Mouse (Mus musculus): ENCODE data around the gene Postn.

Gene Postn

DNA sequence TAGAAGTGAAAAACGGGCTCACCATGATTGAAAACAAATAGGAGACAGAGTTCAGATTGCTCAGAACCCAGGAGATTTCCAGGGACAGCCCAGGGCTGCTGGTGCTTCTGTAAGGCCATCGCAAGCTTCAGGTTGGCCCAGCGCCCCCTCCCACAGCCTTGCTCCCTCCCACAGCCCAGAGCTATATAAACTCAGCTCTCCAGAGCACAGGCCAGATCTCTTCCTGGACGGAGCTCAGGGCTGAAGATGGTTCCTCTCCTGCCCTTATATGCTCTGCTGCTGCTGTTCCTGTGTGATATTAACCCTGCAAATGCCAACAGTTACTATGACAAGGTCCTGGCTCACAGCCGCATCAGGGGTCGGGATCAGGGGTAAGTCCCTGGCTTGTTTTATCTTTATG is at the start of gene Postn:
Gene Postn, plus strand, starts transcription at position 213 of the 400 bp plus-strand sequence.
- in situ Hi-C loops (cut with MboI): no loop called here

DNA sequence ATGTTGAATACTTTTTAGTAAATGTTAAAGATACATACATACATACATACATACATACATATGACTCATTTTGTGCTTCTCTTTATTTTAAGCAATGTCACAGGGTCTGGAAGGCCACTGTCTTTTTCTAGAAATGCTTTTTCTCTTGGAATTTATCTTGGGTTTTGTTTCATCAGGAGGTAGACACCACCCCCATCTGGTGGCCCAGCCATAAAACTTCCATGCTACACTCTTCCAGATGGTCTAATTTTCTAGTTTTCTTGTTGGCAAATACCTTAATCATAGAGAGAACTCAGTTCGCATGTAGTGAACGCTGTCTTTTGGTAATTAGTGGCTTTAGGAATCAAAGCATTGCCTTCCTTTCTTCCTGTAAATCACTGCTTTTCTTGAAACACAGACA is 46.9 kb upstream of the Postn start:
- in situ Hi-C loops (cut with MboI): no loop called here

DNA sequence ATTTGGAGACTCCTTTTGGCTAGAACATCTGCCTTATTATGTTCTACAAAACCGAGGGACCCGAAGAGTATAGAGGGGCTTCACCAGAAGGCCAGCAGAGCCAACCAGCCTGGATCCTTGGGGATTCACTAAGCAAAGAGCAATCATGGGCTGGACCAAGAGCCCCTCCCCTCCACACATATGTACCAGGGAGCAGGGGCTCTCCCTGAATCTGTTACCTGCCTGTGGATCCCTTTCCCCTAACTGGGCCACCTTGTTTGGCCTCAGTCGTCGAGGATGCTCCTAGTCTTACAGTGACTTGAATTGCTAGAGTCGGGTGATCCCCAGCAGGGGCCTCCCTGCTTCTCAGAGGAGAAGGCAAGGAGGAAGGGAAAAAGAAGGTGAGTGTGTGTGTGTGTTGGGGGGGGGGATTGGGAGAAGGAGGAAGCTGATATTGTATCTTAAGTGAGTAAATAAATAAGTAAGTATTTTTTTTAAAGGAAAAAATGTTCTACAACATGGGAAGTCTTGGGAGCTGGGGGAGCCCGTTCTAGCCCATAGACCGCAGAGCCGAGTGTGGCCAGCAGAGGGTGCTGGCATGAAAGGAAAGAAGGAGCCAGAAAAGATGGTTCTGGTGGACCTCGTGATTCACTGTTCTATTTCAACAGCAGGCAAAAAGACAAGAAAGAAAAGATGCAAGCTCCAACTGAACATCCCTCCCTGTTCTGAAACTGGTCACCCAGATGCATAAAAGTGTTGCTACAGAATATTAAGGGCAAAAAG is 7.8 kb upstream of the Postn start:
- in situ Hi-C loops (cut with MboI): loop anchor here (10.0 kb wide), 1 partner anchor 332 kb away; no protein-coding TSS in a partner anchor

DNA sequence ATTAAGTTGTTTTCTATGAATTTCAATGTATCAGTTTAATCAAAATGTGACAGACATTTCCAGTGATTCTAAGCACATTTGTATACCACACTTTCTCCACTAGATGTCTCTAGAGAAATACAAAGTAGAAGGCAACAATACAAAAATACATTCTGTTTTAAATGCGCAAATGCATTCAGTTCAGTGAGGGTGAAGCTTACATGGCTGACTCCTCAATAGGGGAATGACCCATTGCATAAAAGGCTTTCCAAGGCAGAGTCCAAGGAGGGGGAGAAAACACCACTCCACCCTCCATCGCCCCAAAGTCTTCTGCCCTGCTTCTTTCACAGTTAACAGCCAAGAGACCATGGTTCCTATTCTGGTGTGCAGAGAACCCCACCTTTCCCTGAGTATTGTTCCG is 3.3 kb upstream of the Postn start:
- in situ Hi-C loops (cut with MboI): loop anchor here (10.0 kb wide), 1 partner anchor 327 kb away; no protein-coding TSS in a partner anchor

DNA sequence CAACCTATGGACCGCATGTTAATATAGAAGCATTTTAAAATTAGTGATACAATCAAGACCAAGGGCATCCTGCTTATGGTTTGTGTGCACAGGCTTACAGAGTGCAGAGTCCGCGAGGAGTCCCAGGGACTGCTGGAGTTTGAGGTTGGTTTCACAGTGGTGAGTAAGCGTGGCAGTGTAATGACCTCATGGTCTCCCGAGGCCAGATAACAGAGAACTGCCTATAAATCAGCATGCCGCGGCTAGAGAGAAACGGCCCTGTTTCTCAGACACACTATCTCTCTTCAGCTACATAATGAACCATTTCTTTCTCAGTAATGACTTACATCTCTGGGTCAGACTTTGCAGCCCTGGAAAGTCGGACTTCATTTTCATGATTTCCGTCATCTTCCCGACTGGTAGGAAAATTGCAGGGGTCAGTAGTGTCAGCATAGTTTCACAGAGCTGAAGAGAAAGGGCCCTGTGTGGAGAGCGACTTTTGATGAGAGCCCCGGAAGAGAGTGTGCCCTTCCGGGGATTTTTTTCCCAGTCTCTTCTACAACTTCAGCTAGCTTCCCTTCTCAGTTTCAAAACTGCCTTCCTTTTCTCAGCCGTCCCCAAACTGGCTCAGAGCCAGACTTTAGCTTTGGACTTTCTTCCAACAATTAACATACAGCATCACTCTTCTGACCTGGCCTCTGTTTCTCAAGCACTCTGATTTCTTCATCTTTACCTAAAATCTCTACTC is 2.3 kb upstream of the Postn start:
- in situ Hi-C loops (cut with MboI): loop anchor here (10.0 kb wide), 1 partner anchor 326 kb away; no protein-coding TSS in a partner anchor

DNA sequence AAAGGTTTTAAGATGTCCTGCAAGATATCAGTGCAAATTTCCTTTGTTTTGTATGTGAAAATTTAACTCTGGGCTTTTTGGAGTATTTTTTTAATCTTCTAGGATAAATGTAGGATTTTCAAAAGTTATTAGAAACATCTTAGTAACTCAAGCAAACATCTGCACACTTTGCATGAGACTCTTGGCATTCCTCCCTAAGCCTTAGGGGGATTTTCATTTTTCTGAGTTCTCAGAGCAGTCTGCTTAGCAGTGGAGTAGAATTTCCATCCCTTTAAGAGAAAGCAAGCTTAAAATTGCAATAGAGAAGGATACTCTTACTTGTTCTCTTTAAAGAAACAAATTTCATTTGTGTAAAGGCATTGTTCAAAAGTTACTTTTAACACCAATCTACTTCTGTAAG is 747 bp downstream of the Postn start:
- in situ Hi-C loops (cut with MboI): no loop called here

DNA sequence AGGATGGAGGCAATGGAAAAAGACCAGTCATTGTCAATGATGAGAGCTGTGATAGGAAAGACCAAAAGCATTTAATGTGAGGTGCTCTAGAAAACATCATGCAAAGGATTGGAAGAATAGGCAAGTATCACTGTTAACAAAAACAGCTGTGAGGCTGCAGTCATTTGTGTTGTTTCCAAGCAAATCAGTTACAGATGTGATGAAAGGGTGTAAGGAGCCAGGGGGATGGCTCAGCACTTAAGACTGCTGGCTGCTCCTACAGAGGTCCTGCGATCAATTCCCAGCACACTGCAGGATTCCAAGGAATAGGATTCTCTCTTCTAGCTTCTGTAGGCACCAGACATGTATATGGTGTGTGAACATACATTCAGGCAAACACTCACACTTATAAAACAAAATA is 10.1 kb downstream of the Postn start:
- in situ Hi-C loops (cut with MboI): no loop called here

DNA sequence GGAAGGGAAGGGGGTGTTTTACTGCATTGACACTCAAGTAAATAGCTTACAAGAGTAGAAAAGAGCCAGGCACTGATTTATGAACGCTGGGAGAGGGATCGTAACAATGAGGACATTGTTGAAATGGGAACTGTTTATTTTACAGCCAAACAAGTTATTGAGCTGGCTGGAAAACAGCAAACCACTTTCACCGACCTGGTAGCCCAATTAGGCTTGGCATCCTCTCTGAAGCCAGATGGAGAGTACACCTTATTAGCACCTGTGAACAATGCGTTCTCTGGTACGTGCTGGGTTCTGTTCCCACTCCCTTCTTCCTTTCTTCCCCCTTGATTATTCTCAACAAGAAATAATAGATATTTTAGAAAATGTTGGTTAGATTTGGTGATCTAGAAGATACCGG is 11.7 kb downstream of the Postn start:
- in situ Hi-C loops (cut with MboI): no loop called here

DNA sequence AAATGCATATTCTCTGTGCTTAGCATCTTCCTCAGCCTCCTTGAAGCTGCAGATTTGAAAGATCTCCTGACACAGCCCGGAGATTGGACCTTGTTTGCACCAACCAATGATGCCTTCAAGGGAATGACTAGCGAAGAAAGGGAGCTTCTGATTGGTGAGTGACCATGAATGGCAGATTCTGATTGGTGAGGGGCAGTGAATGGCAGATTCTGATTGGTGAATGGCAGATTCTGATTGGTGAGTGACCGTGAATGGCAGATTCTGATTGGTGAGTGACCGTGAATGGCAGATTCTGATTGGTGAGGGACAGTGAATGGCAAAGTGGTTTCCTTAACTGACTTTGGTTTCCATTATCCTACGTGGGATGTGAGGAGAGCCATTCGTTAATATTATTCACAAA is 15.1 kb downstream of the Postn start:
- in situ Hi-C loops (cut with MboI): no loop called here

DNA sequence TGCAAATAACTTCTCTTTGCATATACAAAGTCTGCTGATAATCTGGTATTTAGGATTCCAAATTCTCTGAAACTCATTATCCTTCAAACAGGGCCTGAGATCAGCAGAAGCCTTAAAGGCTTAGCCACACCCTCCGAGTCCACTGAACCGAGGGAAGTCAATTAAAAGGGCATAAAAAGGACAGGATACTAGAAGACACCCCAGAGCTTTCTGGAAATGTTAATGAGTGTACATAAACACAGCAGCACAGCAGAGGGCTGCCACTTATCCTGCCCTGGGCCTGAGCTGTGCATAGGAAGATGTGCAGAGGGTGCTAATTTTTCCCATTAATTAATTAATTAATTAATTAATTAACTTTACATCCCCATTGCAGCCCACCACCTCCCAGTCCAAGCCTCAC is 16.7 kb downstream of the Postn start:
- in situ Hi-C loops (cut with MboI): no loop called here

DNA sequence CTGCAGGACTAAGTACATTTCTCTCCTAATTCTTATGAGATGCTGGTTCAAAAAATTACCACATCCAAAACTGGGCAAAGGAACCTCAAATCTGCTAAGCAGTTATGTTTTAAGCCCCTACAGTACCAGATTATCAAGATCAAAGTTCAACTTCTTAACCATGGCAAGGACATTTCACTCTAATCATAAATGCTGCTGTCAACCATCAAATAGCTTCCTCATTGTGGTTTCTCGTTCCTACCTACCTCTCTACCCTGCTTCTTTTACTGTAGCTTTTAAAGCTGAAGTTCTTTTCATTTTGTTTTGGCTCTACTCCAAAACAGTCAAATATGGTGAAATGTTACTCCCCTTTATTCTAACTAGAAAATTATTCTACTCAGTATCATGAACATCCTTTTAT is 17.2 kb downstream of the Postn start:
- in situ Hi-C loops (cut with MboI): no loop called here

DNA sequence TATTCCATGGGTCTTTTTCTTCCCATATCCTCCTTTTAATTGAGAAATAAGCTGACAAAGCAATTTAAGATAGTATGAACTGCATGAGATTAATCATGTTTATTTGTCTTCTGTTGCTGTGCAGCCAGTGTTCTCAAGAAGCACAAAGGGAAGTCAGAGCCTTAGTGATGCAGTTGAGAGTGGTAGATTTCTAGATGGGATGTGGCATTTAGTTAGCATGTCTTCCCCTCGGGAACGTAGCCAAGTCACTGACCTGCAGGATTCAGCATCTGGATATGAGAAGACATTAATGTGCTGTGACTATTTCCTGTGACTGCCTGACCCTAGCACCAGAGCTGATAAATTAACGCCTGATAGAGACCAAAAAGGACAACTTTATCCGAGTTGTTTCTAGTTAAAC is 19.1 kb downstream of the Postn start:
- in situ Hi-C loops (cut with MboI): no loop called here

DNA sequence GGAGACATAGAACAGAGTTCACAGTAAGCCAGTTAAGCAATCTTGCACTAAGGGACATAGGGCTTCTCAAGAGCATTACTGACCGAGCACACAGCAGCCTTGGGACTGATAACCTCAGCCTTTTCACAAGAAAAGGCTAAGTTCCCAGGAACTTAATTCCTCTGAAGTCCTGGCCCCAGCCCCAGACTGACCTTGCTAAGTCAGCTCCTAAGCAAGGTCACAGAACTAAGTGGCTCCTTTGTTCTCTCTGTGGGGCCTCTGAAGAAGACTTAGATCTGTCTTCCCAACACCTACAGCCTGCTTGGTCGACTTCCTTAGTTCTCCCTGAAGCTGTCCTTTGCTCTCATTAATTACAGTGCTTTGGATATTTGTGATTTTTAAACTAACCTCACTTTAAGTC is 38.4 kb downstream of the Postn start:
- in situ Hi-C loops (cut with MboI): no loop called here

DNA sequence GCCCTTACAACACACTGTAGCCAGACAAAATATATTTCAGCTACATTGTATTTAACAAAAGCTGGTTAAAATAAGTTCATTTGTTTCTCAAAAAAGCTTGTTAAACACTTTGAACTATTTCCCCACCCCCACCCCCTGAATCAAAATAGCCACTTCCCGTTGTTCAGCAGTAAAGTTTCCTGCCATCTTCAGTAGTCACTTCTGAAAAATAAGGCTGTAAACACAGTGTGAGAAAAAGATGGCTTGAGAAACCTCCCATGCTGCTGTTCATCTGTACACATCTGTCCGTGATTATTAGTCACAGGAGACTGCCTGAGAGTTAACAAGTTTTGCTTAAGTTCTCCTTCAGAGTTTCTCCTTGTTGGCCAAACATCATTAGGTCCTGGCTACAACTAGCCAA is 39.0 kb downstream of the Postn start:
- in situ Hi-C loops (cut with MboI): no loop called here

DNA sequence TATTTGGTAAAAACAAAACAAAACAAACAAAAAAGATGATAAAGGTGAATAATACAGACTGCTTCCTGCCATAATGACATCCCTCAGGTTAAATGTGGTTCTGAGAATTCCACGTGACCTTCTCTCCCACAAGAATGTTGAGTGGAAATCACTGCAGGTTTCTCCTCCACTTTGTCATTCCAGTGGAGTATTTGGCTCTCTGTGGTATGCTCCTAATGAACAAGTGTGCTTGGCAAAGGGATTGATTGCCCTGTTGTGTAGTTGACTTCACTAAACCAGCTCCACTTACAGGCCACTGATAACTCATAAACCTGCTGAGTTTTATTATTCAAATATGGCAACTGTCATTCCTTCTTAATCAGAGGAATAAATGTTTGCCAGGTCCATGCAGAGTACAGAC is 39.7 kb downstream of the Postn start:
- in situ Hi-C loops (cut with MboI): no loop called here

DNA sequence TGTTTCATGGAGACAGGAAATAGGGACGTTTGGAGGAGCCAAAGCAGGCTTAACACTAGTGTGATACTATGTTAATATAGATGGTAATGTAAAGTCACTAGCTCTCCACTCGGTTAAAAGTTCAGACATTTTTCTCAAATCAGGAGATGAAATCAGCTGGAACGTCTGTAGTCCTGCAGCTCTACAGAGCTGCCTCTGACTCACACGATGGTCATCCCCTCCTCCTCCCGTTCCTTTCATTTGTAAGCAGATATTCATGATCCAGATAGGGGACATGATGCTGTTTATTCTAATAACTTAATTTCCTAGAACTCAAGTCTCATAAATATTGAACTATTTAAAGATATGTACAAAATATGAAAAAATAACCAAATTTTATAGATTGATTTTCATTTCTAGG is 40.8 kb downstream of the Postn start:
- in situ Hi-C loops (cut with MboI): no loop called here

DNA sequence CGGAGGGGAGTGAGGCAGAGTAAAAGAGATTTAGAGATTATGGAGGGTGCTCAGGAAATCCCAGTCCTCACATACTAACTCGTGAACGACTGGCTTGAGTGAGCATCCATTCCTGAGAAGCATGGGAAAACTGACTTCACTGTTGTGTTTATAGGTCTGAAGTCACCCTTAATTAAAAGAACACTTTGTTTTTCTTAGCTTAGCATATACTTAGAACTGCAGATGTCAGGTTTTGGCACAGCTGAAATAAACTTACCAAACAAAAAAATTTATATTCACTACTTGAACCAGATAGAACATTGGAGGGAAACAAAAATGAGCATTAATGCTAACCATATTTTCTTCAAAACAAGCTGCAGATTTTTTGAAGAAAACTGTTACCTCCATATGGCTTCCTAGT is 42.9 kb downstream of the Postn start:
- in situ Hi-C loops (cut with MboI): no loop called here

DNA sequence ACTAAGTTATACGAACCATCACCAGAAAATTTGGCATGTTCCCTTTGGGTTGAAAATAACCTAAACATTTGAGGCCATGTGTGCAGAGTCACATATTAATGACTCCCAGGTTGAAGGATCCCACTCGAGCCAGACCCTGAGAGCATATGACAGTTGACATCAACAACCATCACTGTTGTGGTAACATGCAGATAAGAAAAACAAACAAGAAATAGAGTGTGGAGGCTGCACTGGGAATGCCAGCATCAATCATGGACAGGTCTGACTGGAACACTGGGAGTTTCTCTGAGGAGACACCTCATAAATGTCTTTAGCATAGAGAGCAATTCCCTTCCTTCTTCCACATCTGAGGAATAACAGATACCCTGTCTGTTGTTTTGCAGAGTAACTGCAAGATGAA is 45.7 kb downstream of the Postn start:
- in situ Hi-C loops (cut with MboI): no loop called here

DNA sequence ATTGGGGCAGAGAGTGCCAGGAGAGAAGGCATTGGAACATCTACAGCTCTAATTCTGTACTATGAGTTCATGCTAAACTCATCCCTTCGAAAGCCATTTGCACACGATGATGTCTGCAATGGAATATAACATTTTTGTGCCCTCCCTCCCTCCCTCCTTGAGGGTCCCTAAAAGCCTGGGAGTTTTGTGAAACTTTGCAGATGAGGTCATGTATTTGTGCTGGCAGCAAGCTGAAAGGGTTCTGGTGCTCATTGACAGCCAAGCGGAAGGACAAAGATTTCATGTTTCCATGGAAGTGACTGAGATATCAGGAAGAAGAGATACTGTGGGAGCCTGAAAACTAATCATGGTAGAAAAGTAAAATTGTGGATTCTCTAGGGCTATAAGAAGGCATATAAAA is 50.1 kb downstream of the Postn start:
- in situ Hi-C loops (cut with MboI): no loop called here

DNA sequence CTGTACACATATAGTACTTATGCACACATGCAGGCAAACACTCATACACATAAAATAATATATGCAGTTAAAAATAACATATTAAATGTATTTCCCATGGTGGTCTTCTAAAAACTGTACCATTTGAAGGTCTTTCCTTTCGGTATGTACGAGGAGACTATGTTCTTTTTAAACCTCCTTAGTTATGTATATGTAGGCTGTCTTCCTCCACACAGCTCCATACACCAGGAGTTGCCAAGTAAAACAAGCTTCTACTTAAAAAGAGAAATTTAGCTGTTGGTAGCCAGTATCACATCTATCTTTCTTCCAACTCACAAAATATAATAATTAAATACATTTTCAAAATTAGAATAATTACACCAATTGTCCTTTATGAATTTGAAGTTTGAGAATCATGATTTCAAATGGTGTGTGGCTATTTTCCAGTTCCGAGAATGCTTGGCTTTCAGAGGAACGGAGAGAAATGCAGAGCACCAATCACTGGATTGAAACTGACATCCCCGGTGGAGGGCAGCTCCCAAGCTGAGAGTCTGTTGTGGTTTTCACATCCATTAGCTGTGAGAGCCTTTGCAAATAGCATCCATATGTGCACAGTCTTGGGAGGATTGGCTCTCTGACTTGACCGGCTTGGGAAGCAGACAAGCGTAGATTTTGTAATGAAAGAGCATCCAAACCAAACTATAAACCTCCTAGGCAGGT is 52.1 kb downstream of the Postn start:
- in situ Hi-C loops (cut with MboI): no loop called here

DNA sequence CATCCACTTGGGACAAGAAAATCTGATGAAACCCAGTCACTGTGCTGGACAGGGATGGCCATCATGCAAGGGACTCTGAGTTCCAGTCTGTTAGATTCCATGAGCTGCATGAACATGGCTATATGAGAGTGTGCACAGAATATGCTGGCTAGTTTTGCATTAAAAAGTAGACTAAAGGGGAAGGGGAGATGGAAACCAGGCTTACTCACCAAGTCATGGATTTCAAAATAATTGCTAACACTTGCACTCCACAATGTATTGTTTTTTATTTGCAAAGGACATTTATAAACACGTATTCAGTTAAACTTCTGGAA is 52.6 kb downstream of the Postn start:
- in situ Hi-C loops (cut with MboI): no loop called here

DNA sequence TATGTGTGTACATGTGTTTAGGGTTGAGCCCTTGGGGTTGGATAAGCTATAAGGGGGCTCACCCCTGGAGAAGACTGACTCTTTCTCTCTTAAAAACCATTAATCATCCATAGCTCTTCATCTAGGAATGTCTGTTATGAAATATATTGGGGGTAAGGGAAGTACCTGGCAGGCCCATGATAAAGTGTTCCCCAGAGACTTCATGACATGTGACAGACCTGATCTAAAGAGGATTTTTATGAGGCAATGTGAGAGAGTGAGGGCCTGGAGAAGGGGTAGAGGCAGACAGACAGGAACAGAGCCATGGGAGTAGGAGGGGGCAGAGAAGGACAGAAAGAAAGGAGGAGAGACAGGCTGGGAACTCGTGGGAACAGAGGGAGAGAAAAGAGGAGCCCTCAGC is 53.5 kb downstream of the Postn start:
- in situ Hi-C loops (cut with MboI): no loop called here

DNA sequence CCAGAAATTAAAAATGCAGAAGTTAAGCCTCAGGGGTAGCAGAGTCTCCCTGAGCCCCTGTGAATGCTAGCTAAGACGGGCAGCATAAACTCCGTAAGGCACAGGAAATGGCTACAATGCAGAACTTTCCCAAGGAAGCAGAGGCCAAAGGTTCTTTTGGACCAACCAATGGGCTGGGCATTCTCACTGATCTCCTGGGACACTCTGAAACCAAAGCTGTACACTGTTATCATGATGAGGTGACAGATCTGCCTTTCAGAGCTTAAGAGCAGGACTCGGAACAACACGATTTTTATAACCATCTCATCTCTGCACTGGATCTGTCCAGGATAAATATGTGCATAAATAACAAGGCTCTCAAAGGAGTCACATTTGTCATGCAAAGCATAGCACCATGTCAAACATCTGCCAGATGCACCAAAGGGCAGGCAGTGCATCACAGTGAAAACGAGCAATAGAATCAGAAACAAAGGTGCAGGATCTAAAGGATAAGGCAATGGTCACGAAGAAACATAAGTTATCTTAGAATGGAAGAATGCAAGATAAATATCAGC is 57.0 kb downstream of the Postn start:
- in situ Hi-C loops (cut with MboI): no loop called here
